ENCODE assay signal across 18 mouse cellular contexts in genomic region chr4:133034478-133034877, GRCm38 (mm10). TPM values are rescaled to one million over a fixed set of nuclear protein-coding genes. Genes with fewer than 3 reads are reported as not detected.
DNase-seq lines count a peak whose midpoint lies in the region; ATAC-seq and TF ChIP-seq lines count a peak whose summit lies in the region.
"Had no signal": no experiment of that assay in that cellular context is flagged by ENCODE, and none has a peak within 500 bp of the region (broad histone marks: within the 10 kb centered on the region; RNA-seq: fewer than 3 reads in every experiment).

No protein-coding gene starts in this region.

- WGBS in heart, embryonic 11.5 days (ENCODE audit: insufficient replicate concordance): 61% methylated on average over 10 of the region's 10 CpGs

- H3K27me3 ChIP-seq in heart, embryonic 11.5 days (ENCODE audit: control insufficient read depth, insufficient read depth, low read length): no peaks in the 10 kb centered on the region
- H3K27me3 ChIP-seq: limb, embryonic 15.5 days; midbrain, embryonic 15.5 days; Patski had no signal

- H3K9me3 ChIP-seq in heart, embryonic 11.5 days (replicated peaks; ENCODE audit: control insufficient read depth, low read length): no peaks in the 10 kb centered on the region
- H3K9me3 ChIP-seq: embryonic facial prominence, embryonic 13.5 days; forebrain, embryonic 10.5 days; limb, embryonic 15.5 days; midbrain, embryonic 15.5 days had no signal

- no peak for DNase-seq in heart, adult 11 months
- no peak for DNase-seq in layer of hippocampus, adult 2 months (ENCODE audit: low spot score in 2 of 2)
- DNase-seq in layer of hippocampus, adult 18-20 months (ENCODE audit: low spot score in 2 of 2): no peak
- peak; percentile 55 for DNase-seq in adrenal gland, postnatal 25 days
- DNase-seq in kidney, postnatal 14 days: peak; percentile 73
- no peak for DNase-seq in urinary bladder, postnatal 36 days (ENCODE audit: low spot score in 2 of 2)
- DNase-seq in left cerebral cortex, postnatal 10 days (ENCODE audit: extremely low spot score in 1 of 2, low spot score in 2 of 2): no peak
- DNase-seq: cerebellum, adult 11 months; cerebellum, postnatal 36 days; layer of hippocampus, postnatal 36 days; lung, embryonic 14.5 days had no signal

- no peak overlapping the region for H3K4me2 ChIP-seq in heart, embryonic 11.5 days
- H3K4me2 ChIP-seq: embryonic facial prominence, embryonic 13.5 days; limb, embryonic 15.5 days; lung, embryonic 14.5 days; midbrain, embryonic 15.5 days had no signal

- intact Hi-C loops in left cerebral cortex, postnatal 10 days (cut with DNase I): no loop called here

- H3K27ac ChIP-seq in heart, embryonic 11.5 days (ENCODE audit: low read depth, low read length): 0 out of 2 replicates have a peak overlapping the region, but pooled peaks have one; percentile 10
- H3K27ac ChIP-seq in layer of hippocampus, adult 2 months: peak overlapping the region; percentile 25; the same call in 1 of the 2 replicates
- H3K27ac ChIP-seq: embryonic facial prominence, embryonic 13.5 days; forebrain, embryonic 10.5 days; midbrain, embryonic 15.5 days had no signal

- H3K36me3 ChIP-seq in heart, embryonic 11.5 days (ENCODE audit: control insufficient read depth, insufficient read depth, low read length): no peaks in the 10 kb centered on the region
- H3K36me3 ChIP-seq: midbrain, embryonic 15.5 days had no signal

- TF ChIP-seq CTCF in layer of hippocampus, adult 2 months (conservative IDR thresholded peaks at IDR 0.05): no peak

- H3K4me1 ChIP-seq in heart, embryonic 11.5 days (ENCODE audit: control insufficient read depth, insufficient read depth, low read length): peaks cover 58% of the 10 kb centered on the region

- H3K9ac ChIP-seq in heart, embryonic 11.5 days (ENCODE audit: low read depth, low read length): no peak overlapping the region
- H3K9ac ChIP-seq: embryonic facial prominence, embryonic 13.5 days; limb, embryonic 15.5 days; lung, embryonic 14.5 days; midbrain, embryonic 15.5 days had no signal

- no peak overlapping the region for H3K4me3 ChIP-seq in heart, embryonic 11.5 days (ENCODE audit: low read depth, low read length)
- H3K4me3 ChIP-seq in layer of hippocampus, adult 2 months: no peak overlapping the region
- H3K4me3 ChIP-seq: embryonic facial prominence, embryonic 13.5 days; forebrain, embryonic 10.5 days; limb, embryonic 15.5 days; midbrain, embryonic 15.5 days had no signal

- no peak for ATAC-seq in heart, embryonic 11.5 days (replicated peaks; ENCODE audit: insufficient number of reproducible peaks, low FRiP score, low TSS enrichment)
- ATAC-seq: CD4-positive, CD25-positive, alpha-beta regulatory T cell, adult 4 months; midbrain, embryonic 15.5 days; Patski had no signal

RNA-seq across cellular contexts. Expression of gene Ahdc1, which starts 23.4 kb away (rescaled TPM):
- polyA plus RNA-seq in heart, embryonic 11.5 days (2014; fragmentation: Nextera tagmentation; extraction: Ambion mirVana): 7.0 and 9.1 TPM in 2 replicates
- total RNA-seq in layer of hippocampus, adult 2 months (2021): 100 to 1,000 TPM; 108 to 113 TPM
- total RNA-seq in layer of hippocampus, adult 18-20 months (2021): 100 to 1,000 TPM; 114 to 116 TPM
- total RNA-seq in adrenal gland, postnatal 25 days (2021): 91.4 and 96.4 TPM in 2 replicates
- total RNA-seq in left cerebral cortex, postnatal 10 days (2021): 10 to 100 TPM; 70.0 to 71.1 TPM

Comparison
In these comparisons a context has a peak if more than half of its experiments do, and no peak if none do; other contexts are left out.
1. DNase-seq: peak in adrenal gland, postnatal 25 days (single experiment) and kidney, postnatal 14 days (single experiment); none in heart, adult 11 months (single experiment), layer of hippocampus, adult 2 months (0 of 2), layer of hippocampus, adult 18-20 months (0 of 2), urinary bladder, postnatal 36 days (0 of 2) and left cerebral cortex, postnatal 10 days (0 of 2).